Mouse (Mus musculus) lung, postnatal 0 days (tissue): Measurements from ENCODE around the gene Gstt3.

ENCODE experiments used
- CTCF ChIP-seq: IDR thresholded peaks from 2 replicates; pipeline ENCODE4 v1.5.1; 2016; ENCODE audit warnings: antibody characterized with exemption, mild to moderate bottlenecking
- EP300 ChIP-seq: IDR thresholded peaks from 2 replicates; pipeline ENCODE4 v1.6.1; 2016; ENCODE audit warnings: antibody characterized with exemption, mild to moderate bottlenecking, control low read depth

- TF ChIP-seq CTCF (no peak), EP300 (no peak)
Observed at GRCm38 (mm10) chr10:75774587-75774986, 6.6 kb downstream of the Gstt3 start.
